Mouse (Mus musculus) layer of hippocampus, adult 9-10 months (tissue): ENCODE measurements around the gene Ptges2.

Experiments
- DNase-seq: peaks from one replicate; pipeline ENCODE4 v3.0.0; 2022; ENCODE audit warnings: low spot score

The Ptges2 gene

GRCm38 (mm10) chr2:32440632-32441031 is 44.9 kb downstream of the Ptges2 start:
- DNase-seq: no peak

- DNase-seq: no peak
Observed at GRCm38 (mm10) chr2:32441550-32441949, 45.9 kb downstream of the Ptges2 start.

GRCm38 (mm10) chr2:32445535-32445934 is 49.8 kb downstream of the Ptges2 start:
- no peak for DNase-seq

- DNase-seq: peak; percentile 59
Observed at GRCm38 (mm10) chr2:32447264-32447936, 51.7 kb downstream of the Ptges2 start.

- no peak for DNase-seq
Observed at GRCm38 (mm10) chr2:32448480-32448879, 52.8 kb downstream of the Ptges2 start.

GRCm38 (mm10) chr2:32449761-32450754 is 54.4 kb downstream of the Ptges2 start, which contains the start of gene Naif1:
TSS of gene Naif1 (plus strand) at chr2:32450457.
- no peak for DNase-seq

- DNase-seq: peak; percentile 94
Observed at GRCm38 (mm10) chr2:32450881-32451844, 55.5 kb downstream of the Ptges2 start, which contains the start of gene Slc25a25. TSS of gene Slc25a25 (minus strand) at chr2:32451445.

- peak; percentile 99 for DNase-seq
Observed at GRCm38 (mm10) chr2:32451870-32452372, 56.2 kb downstream of the Ptges2 start.

GRCm38 (mm10) chr2:32452441-32452971 is 56.8 kb downstream of the Ptges2 start:
- no peak for DNase-seq

GRCm38 (mm10) chr2:32453641-32454303 is 58.1 kb downstream of the Ptges2 start:
- DNase-seq: no peak

GRCm38 (mm10) chr2:32454633-32455032 is 58.9 kb downstream of the Ptges2 start:
- no peak for DNase-seq

GRCm38 (mm10) chr2:32455101-32455500 is 59.4 kb downstream of the Ptges2 start:
- no peak for DNase-seq
